Mouse (Mus musculus) lung, embryonic 14.5 days (tissue): ENCODE measurements at regions not wholly inside any gene's neighbourhood (a gene's known extent, or its start where the extent isn't known, plus 50 kb on each side); places are given as distances from the start of the nearest gene placed in this dataset.

Source experiments
- ATAC-seq: fragments of 200-750 bp; cut with Nextera tagmentation; 2 replicates; pipeline ENCODE4 v1.8.0; 2017; ENCODE audit warnings: mild to moderate bottlenecking, moderate TSS enrichment, moderate library complexity; ENCODE audit not compliant: insufficient read depth
- DNase-seq: peaks from one replicate; pipeline ENCODE4 v3.0.0-alpha.2; 2015
- H3K27ac ChIP-seq: fragments of 300-500 bp; sonication (generic); 2 replicates; pipeline ENCODE4 v1.5.1; 2014; ENCODE audit warnings: low read depth, mild to moderate bottlenecking, moderate library complexity
- H3K27me3 ChIP-seq: fragments of 300-500 bp; sonication (generic); 2 replicates; pipeline ENCODE4 v1.6.1; 2014; ENCODE audit warnings: low read length, control low read depth; ENCODE audit not compliant: insufficient read depth
- H3K36me3 ChIP-seq: fragments of 300-500 bp; sonication (generic); 2 replicates; pipeline ENCODE4 v1.6.1; 2014; ENCODE audit warnings: control low read depth; ENCODE audit not compliant: insufficient read depth
- H3K4me1 ChIP-seq: fragments of 300-500 bp; sonication (generic); 2 replicates; pipeline ENCODE4 v1.6.1; 2014; ENCODE audit warnings: antibody characterized with exemption, control low read depth; ENCODE audit not compliant: insufficient read depth
- H3K4me2 ChIP-seq: fragments of 300-500 bp; sonication (generic); 2 replicates; pipeline ENCODE4 v1.6.1; 2014; ENCODE audit warnings: mild to moderate bottlenecking
- H3K4me3 ChIP-seq: fragments of 300-500 bp; sonication (generic); 2 replicates; pipeline ENCODE4 v1.5.1; 2014; ENCODE audit warnings: low read depth, low read length
- H3K9ac ChIP-seq: fragments of 300-500 bp; sonication (generic); 2 replicates; pipeline ENCODE4 v1.6.1; 2014
- H3K9me3 ChIP-seq: fragments of 300-500 bp; sonication (generic); 2 replicates; pipeline ENCODE4 v1.6.1; 2016; ENCODE audit warnings: low read depth, low read length, control low read depth
- CTCF ChIP-seq: IDR thresholded peaks from 2 replicates; pipeline ENCODE4 v1.5.1; 2016; ENCODE audit warnings: antibody characterized with exemption, low read depth
- WGBS: fragments of 180-500 bp; shearing (Covaris S2); extraction: QIAGEN DNeasy Blood & Tissue Kit; methylation state at CpG from one replicate; pipeline ENCODE4 v1.1.7; 2014; 5-methylcytosine and 5-hydroxymethylcytosine counted together

DNA sequence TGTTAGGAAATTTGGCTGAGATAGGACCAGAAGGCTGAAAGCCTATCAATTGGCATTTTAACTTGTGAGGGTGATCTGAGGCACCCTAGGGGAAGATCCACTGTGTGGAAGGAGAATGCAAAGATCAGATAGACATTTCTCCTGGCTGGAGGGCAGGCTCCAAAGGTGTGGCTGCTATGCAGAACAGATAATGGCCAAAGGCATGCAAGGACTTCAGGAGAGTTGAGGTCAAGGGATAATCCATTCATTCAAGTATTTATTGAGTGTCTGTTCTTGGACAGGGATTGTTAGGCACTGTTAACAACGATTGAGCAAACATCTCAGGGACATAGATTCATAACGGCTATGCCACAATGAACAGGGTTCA lies 58.2 kb upstream of the Tle4 start:
- Histone ChIP-seq H3K9me3 (no peaks in the 10 kb centered on the region), H3K4me3 (no peak overlapping the region), H3K36me3 (no peaks in the 10 kb centered on the region), H3K9ac (no peak overlapping the region), H3K27me3 (no peaks in the 10 kb centered on the region), H3K4me2 (no peak overlapping the region), H3K4me1 (no peaks in the 10 kb centered on the region), H3K27ac (no peak overlapping the region)
- 54% methylated on average over 2 of the region's 2 CpGs for WGBS
- no peak for TF ChIP-seq CTCF
- DNase-seq (no peak), ATAC-seq (no peak)

DNA sequence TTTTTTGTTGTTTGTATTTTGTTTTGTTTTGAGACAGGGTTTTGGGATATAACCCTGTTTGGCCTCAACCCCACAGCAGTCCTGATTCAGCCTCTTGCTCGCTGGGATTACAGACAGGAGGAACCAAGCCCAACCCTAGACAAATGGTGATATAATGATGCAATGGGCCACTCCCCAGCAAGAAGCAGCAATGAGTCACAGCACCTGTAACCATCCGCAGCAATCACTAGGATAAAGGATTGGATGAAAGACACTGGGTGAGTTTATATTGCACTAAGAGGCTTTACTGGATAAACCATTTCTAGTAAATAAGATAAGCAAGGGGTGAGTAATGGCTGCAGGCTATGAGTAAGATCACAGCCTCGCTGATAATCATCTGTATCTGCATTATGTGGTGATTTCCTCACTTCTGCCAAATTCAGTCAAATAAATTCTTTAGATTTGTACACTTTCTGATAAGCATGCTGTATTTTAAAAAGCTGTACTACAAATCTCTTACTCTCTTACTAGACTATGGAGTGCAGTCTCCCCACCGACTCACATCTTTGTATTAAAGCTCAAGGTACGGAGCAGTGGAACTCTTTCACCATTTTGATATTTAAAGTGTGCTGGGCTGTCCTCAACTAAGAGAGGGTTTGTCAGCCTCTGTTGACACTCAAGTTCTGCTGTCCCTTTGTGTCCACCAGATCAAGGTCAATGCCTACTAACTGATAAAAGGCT lies 57.6 kb upstream of the Tle4 start:
- 54% methylated on average over 5 of the region's 5 CpGs for WGBS

More for the DNA sequence above, 57.6 kb upstream of the Tle4 start:
- DNase-seq = no peak
- Histone ChIP-seq H3K27ac (no peak overlapping the region), H3K4me2 (no peak overlapping the region), H3K9ac (no peak overlapping the region), H3K36me3 (no peaks in the 10 kb centered on the region), H3K4me1 (no peaks in the 10 kb centered on the region), H3K27me3 (no peaks in the 10 kb centered on the region), H3K9me3 (no peaks in the 10 kb centered on the region), H3K4me3 (no peak overlapping the region)
- no peak for TF ChIP-seq CTCF
- ATAC-seq = no peak
